Mouse (Mus musculus) urinary bladder, postnatal 14 days (tissue): ENCODE measurements around the gene Ticam1.
A peak's percentile ranks its signal among the peaks of the same experiment; 100 is the strongest.

Experiments used
- DNase-seq: peaks from one replicate; pipeline ENCODE4 v3.0.0; 2021; ENCODE audit warnings: low spot score

Ticam1 gene

DNA sequence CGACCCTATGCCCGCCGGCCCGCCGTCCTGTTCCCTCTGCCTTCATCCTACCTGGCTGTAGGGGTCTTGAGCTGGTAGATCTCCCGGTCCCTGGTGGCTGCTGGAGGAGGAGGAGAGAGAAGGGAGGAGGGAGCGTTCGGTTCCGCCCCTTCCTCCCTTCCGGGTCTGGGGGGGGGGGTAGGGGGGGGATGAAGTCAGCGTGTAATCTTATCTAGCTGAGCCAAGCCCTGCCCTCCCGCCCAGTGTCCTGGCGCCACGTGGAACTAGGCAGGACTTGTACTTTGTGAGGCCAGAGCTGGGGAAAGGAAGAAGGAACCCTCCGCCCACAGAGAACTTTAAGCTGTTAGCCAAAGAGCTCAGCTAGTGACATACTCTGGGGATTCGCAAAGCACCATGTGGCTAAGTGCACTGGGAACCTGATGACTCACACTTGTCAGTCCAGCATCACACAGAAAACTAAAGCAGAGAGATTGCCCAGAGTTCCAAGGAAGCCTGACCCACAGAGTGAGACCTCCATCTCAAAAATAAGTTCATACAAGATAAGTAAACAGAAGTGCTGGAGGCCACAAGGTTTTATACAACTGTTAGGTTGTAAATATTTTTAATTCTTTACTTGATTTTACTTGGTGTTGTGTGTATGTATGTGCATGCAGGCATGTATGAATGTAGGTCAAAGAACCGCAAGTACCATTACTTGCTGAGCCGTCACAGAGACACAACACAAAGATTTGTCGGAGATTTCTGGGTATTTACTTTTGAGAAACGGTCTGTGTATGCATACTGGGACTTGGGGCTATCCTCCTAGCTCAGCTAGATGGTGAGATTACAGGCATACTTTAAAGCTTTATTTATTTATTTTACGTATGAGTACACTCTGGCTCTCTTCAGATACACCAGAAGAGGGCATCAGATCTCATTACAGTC, at the start of gene Ticam1:
Ticam1 (minus strand) TSS at position 144 of the 924 bp plus-strand sequence.
- peak; percentile 91 for DNase-seq

DNA sequence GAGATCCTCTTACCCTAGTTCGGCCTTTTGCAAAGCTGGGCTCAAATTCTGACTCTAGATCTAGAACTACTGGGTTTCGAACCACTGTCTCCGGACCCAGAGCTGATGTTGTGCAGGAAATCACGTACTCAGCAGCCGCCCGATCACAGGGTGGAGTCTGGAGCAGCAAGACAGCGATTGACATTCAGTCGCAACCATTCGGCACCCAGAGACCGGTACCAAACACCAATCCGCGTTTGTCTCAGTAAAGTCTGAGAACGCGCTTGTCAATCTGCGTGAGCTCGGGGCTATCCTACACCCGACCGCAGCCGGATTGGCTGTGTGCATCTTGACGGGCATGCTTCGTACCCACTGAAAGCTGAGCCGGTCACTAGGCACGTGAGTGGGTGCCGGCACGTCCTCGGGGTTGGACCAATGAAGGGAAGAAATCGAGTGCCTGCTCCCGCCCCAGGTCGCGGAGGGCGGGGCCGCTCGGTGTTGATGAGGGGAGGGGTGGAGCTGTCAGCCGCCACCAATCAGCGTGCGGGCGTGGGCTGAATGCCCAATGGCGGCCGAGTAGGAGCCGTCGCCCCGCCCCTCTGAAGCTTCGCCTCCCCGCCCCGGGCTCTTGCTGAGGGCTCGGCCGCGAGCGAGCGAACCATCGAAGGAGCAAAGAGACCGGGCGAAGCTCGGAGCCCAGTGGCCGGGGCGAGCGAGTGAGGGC, 49.0 kb upstream of the Ticam1 start, which contains the start of gene Kdm4b:
Kdm4b (plus strand) TSS at position 613 of the 703 bp plus-strand sequence.
- peak; percentile 99 for DNase-seq

GRCm38 (mm10) chr17:56324419-56324818, 47.8 kb upstream of the Ticam1 start:
- DNase-seq: no peak

- DNase-seq: no peak
Measured at GRCm38 (mm10) chr17:56309191-56309945, 32.8 kb upstream of the Ticam1 start.

GRCm38 (mm10) chr17:56308088-56308487, 31.5 kb upstream of the Ticam1 start:
- peak; percentile 87 for DNase-seq

DNA sequence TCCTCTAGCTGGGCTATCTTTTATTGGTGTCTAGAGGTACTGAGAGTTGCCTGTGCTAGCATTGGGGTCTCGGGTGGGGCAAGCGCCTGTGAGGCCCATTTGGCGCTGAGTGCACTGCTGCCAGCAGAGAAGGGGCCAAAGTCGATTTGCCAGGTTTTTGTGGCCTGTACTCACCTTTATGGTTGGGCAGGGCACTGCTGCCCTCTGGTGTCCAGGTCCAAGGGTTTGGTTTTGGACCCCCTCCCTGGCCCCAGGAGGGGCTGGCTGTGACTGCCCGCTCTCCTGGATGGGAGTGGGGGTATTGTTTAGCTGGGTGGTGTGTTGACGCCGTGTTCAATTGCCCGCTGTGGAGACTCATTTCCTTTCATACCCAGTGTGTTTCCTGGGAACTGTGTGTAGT, 29.2 kb upstream of the Ticam1 start:
- DNase-seq: no peak

DNA sequence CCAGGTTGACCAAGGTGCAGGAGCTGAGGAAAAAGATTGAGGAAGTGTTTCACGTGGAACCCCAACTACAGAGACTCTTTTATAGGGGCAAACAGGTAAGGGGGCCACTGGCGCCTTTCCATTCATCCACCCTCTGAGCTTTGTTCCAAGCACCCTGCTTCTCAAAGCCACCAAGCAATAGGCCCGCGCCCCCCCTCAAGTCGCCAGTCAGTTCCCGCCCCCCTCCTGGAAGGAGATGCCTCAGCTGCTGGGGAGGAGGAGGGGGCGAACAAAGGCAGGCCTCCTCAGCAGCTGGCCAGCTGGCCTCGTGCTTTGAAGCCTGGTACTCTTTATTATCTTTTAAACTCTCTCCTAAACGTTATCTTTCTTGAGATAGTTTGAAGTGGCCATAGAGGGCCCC, 28.6 kb upstream of the Ticam1 start:
- no peak for DNase-seq

- no peak for DNase-seq
Measured at GRCm38 (mm10) chr17:56304718-56305117, 28.1 kb upstream of the Ticam1 start.

DNA sequence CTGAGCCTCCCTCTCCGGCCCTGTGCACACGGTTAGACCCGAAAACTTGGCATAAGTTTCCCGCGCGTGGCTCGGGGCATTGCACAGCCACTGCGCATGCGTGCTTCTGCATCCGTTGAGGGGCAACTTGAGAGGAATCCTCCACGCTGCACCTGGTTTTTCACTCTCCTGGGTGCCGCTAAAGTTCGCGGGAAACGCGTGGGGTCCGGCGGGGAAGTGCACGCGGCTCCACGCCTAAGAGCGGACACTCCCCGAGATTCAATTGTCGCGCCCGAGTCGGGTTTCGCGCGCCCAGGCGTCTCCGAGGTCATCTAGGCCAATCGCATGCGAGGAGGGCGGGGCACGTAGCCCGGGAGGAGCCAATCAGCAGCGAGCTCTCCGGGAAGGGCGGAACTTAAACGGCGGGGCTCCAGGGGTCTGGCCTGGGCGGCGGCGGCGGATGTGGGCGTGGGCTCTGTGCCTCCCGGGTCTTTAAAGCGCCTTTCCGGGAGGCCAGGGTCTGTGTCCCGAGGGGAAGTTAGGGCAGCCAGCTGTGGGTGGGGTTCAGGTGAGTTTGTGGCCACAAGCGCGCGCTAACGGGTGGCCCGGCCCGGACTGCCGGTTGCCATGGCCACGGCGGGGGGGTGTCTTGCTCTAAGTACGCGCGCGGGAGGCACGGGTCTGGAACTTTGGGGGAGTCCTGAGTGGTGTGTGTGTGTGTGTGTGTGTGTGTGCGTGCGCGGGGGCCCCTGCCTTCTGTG, 27.4 kb upstream of the Ticam1 start:
- peak; percentile 96 for DNase-seq

- peak; percentile 88 for DNase-seq
Measured at GRCm38 (mm10) chr17:56303160-56303846, 26.7 kb upstream of the Ticam1 start, which contains the start of gene Uhrf1. Gene Uhrf1, plus strand, starts transcription at chr17:56303321.

- DNase-seq: peak; percentile 38
Measured at GRCm38 (mm10) chr17:56302363-56302996, 25.9 kb upstream of the Ticam1 start.

GRCm38 (mm10) chr17:56300186-56300585, 23.6 kb upstream of the Ticam1 start, which contains the start of gene Arrdc5:
Gene Arrdc5, minus strand, starts transcription at chr17:56300286.
- no peak for DNase-seq

DNA sequence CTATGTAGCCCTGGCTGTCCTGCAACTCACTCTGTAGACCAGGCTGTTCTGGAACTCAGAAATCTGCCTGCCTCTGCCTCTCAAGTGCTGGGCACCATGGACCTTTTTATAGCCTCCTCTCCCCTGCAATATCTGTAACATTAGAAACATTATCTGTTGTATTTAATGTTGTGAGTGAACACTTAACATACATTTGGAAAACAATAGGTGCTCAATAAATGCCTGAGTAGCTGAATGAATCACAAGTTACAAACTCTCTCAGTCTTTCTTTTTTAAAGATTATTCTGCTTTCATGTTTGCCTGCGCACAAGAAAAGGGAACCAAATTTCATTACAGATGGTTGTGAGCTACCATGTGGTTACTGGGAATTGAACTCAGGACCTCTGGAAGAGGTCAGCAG, 21.7 kb upstream of the Ticam1 start:
- no peak for DNase-seq

DNA sequence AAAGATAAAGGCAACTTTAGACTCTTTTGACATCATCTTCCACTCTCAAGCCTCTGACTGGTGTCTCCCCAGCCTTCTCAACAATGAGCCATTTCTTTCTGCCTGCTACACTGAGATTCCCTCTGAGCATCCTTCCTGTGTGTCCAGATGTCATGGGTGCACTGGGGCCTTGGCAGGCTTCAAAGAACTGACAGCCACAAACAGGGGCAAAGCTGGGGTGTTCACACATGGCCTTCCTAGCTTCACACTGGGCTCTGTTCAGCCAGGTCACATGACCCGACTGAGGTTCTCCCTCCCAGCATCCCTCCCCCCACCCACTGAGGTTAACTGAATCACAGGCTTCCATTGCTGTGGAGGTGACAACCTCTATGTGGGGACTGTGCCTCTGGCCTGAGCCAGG, 19.6 kb upstream of the Ticam1 start:
- DNase-seq: no peak

- no peak for DNase-seq
Measured at GRCm38 (mm10) chr17:56294241-56294640, 17.7 kb upstream of the Ticam1 start.

- no peak for DNase-seq
Measured at GRCm38 (mm10) chr17:56293291-56293690, 16.7 kb upstream of the Ticam1 start.

DNA sequence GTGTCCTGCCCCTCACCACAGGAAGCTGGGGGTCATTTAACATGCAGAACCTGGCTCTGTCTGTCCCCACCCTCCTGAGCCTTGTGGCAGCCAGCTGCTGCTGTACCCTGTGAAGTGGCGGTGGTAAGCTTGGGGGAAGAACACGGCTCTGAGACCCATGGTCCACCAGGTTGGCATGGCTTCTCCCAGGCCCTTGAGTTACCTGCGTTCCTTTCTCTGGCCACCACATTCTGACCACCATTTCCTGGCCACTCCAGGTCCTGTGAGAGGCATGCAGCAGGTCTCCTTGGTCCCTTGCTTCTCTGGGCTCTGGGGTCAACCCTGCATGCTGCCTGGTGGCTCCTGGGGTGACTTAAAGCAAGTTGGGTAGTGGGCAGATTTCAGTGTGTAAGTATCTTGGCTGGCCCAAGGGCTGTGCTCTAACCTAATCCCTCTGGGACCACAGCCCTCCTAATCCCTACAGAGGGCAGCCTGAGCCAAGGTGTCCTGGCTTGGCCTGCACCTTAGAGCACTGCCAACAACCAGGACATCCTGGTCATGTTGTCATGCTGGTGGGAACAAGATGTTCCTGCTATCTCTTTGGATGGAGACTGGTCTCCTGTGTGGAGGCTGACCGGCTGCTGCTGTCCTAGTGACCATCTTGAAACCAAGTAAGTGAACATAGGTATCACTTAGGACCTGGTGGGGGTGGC, 16.1 kb upstream of the Ticam1 start, which contains the start of gene Plin3:
Plin3 (minus strand) TSS at position 343 of the 692 bp plus-strand sequence.
- DNase-seq: no peak

GRCm38 (mm10) chr17:56291826-56292475, 15.4 kb upstream of the Ticam1 start:
- DNase-seq: no peak

- DNase-seq: peak; percentile 94
Measured at GRCm38 (mm10) chr17:56291171-56291511, 14.6 kb upstream of the Ticam1 start.
